Mouse (Mus musculus) lung, postnatal 0 days (tissue): ENCODE results near the gene Ppm1l.

Source experiments
- CTCF ChIP-seq: IDR thresholded peaks from 2 replicates; pipeline ENCODE4 v1.5.1; 2016; ENCODE audit warnings: antibody characterized with exemption, mild to moderate bottlenecking
- EP300 ChIP-seq: IDR thresholded peaks from 2 replicates; pipeline ENCODE4 v1.6.1; 2016; ENCODE audit warnings: antibody characterized with exemption, mild to moderate bottlenecking, control low read depth

DNA sequence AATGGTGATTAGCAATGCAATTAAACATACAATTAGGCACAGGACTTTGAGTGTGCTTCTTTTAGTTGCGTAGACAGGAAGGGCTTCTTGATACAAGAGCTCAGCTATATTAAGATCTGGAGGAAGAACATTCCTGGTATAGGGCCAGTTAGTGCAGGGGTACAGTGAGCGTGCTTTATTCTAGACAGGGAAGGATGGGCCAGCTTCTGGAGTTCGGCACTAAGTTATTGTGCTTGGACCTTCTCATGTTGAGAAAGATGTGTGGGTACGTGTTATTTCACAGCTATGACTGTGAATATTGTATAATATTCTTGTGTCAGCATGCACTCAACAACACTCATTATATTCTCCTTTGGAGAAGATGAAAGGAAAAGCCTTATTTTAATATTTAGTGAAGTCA is 29.9 kb downstream of the Ppm1l start:
- no peak for TF ChIP-seq CTCF
- no peak for TF ChIP-seq EP300
